ENCODE assay signal across 10 mouse cellular contexts in the genomic region with DNA sequence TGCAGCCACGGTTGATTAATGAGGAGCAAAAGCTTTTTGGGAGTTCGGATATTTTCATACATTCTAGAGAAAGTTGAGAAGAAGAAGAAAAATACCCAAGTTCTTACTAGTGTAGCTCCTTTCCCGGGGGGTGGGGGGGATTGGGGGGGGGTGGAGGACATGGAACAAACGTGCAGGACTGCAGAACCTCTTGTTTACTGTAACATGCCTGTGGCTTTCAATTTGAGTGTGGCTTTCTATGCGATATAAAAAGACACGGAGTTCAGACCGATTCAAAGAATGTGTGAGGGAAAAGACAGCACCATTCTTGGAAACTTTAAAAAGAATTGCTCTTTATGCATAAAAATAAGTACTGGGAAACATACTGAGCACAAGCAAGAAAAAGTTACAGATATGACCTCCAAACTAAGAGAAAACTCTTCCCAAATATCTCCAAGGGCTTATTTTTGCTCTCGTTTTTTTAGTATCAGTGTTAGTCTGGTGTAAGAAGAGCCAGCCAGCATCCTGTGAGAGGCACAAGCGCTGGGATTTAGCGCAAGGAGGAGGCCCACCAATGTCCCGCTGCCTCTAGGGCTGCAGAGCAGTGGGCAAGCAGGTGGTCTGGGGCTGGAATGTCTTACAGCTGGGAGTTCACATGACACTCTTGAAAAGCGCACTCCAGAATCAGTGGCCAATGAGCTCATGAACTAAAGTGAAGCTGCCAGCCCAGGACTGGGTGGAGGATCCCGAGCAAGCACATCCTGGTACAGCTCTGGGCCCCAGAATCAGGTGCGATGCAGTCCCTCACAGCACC.
DNase-seq lines count a peak whose midpoint lies in the region; ATAC-seq and TF ChIP-seq lines count a peak whose summit lies in the region.
"Had no signal": no experiment of that assay in that cellular context is flagged by ENCODE, and none has a peak within 500 bp of the region (broad histone marks: within the 10 kb centered on the region; RNA-seq: fewer than 3 reads in every experiment).

No protein-coding gene starts in this region.

- TF ChIP-seq CTCF in testis, adult 2 months (IDR thresholded peaks at IDR 0.05; ENCODE audit: control insufficient read depth, insufficient read depth, insufficient replicate concordance, low read depth, low read length), result no peak

- WGBS in kidney, embryonic 15.5 days, result 54% methylated on average over 14 of the region's 14 CpGs

- no peak for DNase-seq in kidney, adult 11 months
- DNase-seq in testis, postnatal 10 days (ENCODE audit: low spot score), result no peak
- DNase-seq in forelimb bud, embryonic 11.5 days (ENCODE audit: low read depth, low spot score), result peak; percentile 40
- DNase-seq in right cerebral cortex, postnatal 4 days, result no peak
- DNase-seq: cerebellum, adult 2 months; heart, postnatal 36 days; kidney, adult 9 months had no signal

- H3K4me2 ChIP-seq in kidney, embryonic 15.5 days, result no peak overlapping the region

- 0 out of 2 replicates have a peak overlapping the region, but pooled peaks have one; percentile 58 for H3K27ac ChIP-seq in kidney, embryonic 15.5 days
- peak overlapping the region; percentile 25; the same call in 1 of the 2 replicates for H3K27ac ChIP-seq in testis, adult 2 months (ENCODE audit: control insufficient read depth, insufficient read depth, low read depth, low read length)

- no peaks in the 10 kb centered on the region for H3K27me3 ChIP-seq in kidney, embryonic 15.5 days
- H3K27me3 ChIP-seq in testis, adult 2 months (ENCODE audit: control insufficient read depth, insufficient read depth, low read length), result no peaks in the 10 kb centered on the region

- no peak overlapping the region for H3K9ac ChIP-seq in kidney, embryonic 15.5 days

- H3K9me3 ChIP-seq in kidney, embryonic 15.5 days (replicated peaks), result no peaks in the 10 kb centered on the region

- TF ChIP-seq POLR2A in testis, adult 2 months (IDR thresholded peaks at IDR 0.05; ENCODE audit: control insufficient read depth, low read depth, low read length), result no peak

- H3K4me1 ChIP-seq in kidney, embryonic 15.5 days, result peaks cover 6% of the 10 kb centered on the region
- 0 out of 2 replicates have a peak, but pooled peaks cover 2% of the 10 kb centered on the region for H3K4me1 ChIP-seq in testis, adult 2 months (ENCODE audit: control insufficient read depth, insufficient read depth, low read length)

- no peaks in the 10 kb centered on the region for H3K36me3 ChIP-seq in kidney, embryonic 15.5 days
- no peaks in the 10 kb centered on the region for H3K36me3 ChIP-seq in testis, adult 2 months (ENCODE audit: control insufficient read depth, insufficient read depth, low read length)

- no peak overlapping the region for H3K4me3 ChIP-seq in kidney, embryonic 15.5 days (replicated peaks)
- no peak overlapping the region for H3K4me3 ChIP-seq in testis, adult 2 months (ENCODE audit: control insufficient read depth, low read depth, low read length)

- ATAC-seq in kidney, embryonic 15.5 days (replicated peaks; ENCODE audit: low FRiP score), result no peak
- no peak for ATAC-seq in CD4-positive, CD25-positive, alpha-beta regulatory T cell, adult 4 months
